Mouse (Mus musculus) yolk sac, embryonic 10.5 days (tissue): ENCODE measurements around the gene Sec62.
A peak's percentile ranks its signal among the peaks of the same experiment; 100 is the strongest.
"Not testable (repeated sequence)": the region's sequence is repeated elsewhere in the genome, so short reads cannot be mapped to it uniquely, and the experiment has no call there.

ENCODE experiments used
- DNase-seq: peaks from one replicate; pipeline ENCODE4 v3.0.0-alpha.2; 2017; ENCODE audit warnings: low spot score

Gene Sec62

GRCm38 (mm10) chr3:30831848-30832606, 39.4 kb downstream of the Sec62 start:
- DNase-seq = no peak

GRCm38 (mm10) chr3:30833254-30833653, 40.6 kb downstream of the Sec62 start:
- DNase-seq = no peak

DNA sequence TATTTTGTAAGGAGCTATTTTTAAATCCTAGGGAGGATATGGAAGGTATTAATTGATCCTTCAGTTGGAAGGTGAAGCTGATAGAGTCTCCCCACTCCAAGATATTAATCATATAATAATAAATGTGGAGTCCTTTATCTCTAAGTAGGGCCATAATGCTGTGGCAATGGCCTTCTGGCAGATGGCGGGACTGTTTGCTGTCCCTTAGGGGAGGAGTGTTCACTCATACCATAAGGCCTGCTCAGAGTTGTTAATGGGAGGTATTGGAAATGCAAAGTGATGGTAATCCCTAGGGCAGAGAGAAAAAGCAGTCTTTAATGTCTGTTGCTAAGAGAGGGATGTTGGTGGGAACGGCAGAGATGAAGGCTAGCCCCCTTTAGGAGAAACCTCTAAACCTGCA, 53.1 kb downstream of the Sec62 start:
- no peak for DNase-seq

GRCm38 (mm10) chr3:30847413-30847812, 54.7 kb downstream of the Sec62 start:
- DNase-seq = no peak

GRCm38 (mm10) chr3:30851422-30851821, 58.7 kb downstream of the Sec62 start:
- no peak for DNase-seq

GRCm38 (mm10) chr3:30853596-30853995, 60.9 kb downstream of the Sec62 start:
- DNase-seq = no peak

- peak; percentile 76 for DNase-seq
These were observed 63.2 kb downstream of the Sec62 start, which contains the start of gene Gpr160 for GRCm38 (mm10) chr3:30855604-30856458. TSS of gene Gpr160 (plus strand) at chr3:30855950.

DNA sequence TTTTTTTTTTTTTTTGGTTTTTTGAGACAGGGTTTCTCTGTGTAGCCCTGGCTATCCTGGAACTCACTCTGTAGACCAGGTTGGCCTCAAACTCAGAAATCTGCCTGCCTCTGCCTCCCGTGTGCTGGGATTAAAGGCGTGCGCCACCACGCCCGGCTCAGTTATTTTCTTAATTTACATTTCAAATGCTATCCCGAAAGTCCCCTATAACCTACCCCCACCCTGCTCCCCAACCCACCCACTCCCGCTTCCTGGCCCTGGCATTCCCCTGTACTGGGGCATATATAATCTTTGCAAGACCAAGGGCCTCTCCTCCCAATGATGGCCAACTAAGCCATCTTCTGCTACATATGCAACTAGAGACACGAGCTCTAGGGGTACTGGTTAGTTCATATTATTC, 66.9 kb downstream of the Sec62 start:
- DNase-seq = not testable (repeated sequence)

DNA sequence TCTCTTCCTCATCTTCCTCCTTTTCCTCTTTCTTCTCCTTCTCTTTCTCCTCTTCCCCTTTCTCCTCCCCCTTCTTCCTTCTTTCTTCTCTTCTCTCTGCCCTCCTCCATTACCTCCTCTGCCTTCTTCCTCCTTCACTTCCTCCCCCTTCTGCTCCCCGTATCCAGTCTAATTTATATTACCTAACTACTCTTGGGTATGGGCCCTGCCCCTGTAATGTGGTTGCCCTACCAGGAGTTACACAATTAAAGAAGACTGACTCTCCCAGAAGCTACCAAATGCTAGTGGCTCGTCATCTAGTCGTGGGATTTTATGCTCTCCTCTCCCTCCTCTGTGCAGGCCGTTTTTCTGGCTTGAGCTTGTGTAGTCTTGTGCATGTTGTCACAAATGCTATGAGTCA, 68.0 kb downstream of the Sec62 start:
- DNase-seq = no peak

GRCm38 (mm10) chr3:30863712-30864435, 71.2 kb downstream of the Sec62 start:
- no peak for DNase-seq

DNA sequence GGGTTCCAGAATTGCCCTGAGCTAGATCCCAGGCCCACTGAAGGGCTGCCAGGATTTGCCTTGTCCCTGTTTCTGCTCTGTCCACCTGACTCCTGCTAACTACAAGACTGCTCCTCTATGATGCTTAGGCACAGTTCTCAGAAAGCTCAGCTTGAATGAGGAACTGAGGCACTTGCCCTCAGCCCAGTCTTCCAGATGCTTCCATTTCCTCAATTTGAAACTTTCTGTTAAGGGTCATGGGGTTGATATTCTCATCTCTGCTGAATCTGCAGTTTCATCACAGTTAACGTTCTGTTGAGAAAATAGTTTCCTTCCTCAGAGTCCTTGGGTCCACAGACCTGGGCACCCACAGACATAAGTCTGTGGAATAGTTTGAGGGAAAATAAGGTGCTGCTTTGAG, 72.0 kb downstream of the Sec62 start:
- DNase-seq = no peak

DNA sequence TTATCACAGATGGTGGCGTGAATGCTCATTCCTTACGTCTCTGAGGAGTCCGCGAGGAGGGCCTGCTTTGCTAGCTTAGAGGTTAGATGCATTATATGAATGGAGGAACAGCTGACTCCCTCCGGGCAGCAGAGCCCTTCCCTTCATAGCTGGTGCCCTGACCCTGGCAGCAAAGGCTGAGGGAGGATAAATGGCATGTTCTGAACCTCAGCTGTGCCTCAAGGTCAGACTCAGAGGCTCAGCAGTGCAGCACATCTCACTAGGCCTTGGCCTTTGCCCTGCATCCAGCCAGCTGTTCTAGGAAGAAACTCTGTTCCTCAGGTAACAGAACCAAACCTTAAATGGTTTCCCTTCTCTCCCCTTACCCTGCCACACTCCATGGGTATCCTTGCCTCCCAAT, 75.5 kb downstream of the Sec62 start:
- DNase-seq = no peak

DNA sequence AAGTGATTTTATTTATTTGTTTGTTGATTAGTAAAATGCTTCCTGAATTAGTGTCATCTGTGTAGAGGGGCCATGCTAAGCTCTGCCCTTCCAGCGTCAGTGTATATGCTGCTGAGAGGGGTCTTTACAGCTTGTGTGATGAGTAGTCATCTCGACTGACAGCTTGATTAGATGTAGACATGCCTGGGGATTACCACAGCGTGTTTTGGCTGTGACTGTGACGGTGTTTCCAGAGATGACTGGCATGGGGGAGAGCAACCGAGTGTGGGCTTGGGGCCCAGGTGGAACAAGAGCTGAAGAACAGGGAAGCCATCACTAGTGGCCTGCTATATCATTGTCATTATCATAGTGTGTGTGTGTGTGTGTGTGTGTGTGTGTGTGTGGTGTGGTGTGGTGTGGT, 76.0 kb downstream of the Sec62 start:
- no peak for DNase-seq

DNA sequence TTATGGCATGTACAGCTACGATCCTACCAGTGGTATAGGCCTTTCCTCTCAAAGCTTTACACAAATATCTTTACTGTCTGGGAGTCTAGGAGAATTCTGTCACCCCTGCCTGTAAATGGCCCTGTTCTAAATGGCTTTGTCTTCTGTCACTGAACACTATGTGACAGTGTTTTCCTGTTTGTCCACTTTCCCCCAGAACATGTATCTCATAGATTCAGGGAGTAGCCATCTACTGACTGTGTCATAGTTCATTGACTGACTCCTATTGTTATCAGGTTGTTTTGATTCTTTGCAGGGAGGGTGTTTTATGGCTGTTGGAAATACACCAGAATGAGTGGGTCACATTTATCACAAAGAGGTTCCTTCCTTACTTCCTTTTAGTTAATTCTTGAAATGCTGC, 77.3 kb downstream of the Sec62 start:
- DNase-seq = no peak
